Mouse (Mus musculus) MEL (cell line): ENCODE results near the gene Poc1b. TPM values are rescaled to one million over a fixed set of nuclear protein-coding genes. Genes with fewer than 3 reads are reported as not detected.

Experiments
- DNase-seq: peaks from one replicate; pipeline ENCODE4 v3.0.0; 2011; ENCODE audit warnings: low read depth, low spot score
- H3K27ac ChIP-seq: 2 replicates; pipeline ENCODE4 v1.5.1; 2012; ENCODE audit warnings: low read depth, mild to moderate bottlenecking, control low read depth, low read length, moderate library complexity; ENCODE audit not compliant: control insufficient read depth
- H3K27me3 ChIP-seq, 2 experiments: fragments of 150-350 bp in 1 of 2; sonication (generic) in 1 of 2; 2 replicates each; pipeline ENCODE4 v1.6.1; 2012; ENCODE audit warnings: low read length in 2 of 2, mild to moderate bottlenecking in 2 of 2, improper control_type of control experiment in 1 of 2, moderate library complexity in 1 of 2; ENCODE audit not compliant: insufficient read depth in 2 of 2, control insufficient read depth in 1 of 2
- H3K36me3 ChIP-seq, 2 experiments: 2 replicates each; pipeline ENCODE4 v1.6.1; 2012 to 2014; ENCODE audit warnings: low read length in 2 of 2, improper control_type of control experiment in 1 of 2, inconsistent platforms in 1 of 2, mild to moderate bottlenecking in 1 of 2; ENCODE audit not compliant: insufficient read depth in 2 of 2, control insufficient read depth in 1 of 2
- H3K4me1 ChIP-seq, 2 experiments: fragments of 150-350 bp in 1 of 2; sonication (generic) in 1 of 2; 2 replicates each; pipeline ENCODE4 v1.6.1; 2012; ENCODE audit warnings: low read length in 2 of 2, improper control_type of control experiment in 1 of 2, mild to moderate bottlenecking in 1 of 2; ENCODE audit not compliant: insufficient read depth in 2 of 2, control insufficient read depth in 1 of 2
- H3K4me3 ChIP-seq, 2 experiments: fragments of 150-350 bp in 1 of 2; sonication (generic) in 1 of 2; 2 replicates each; pipeline ENCODE4 v1.5.1; 2012; ENCODE audit warnings: low read depth in 2 of 2, low read length in 2 of 2, mild to moderate bottlenecking in 2 of 2, moderate library complexity in 2 of 2, control low read depth in 1 of 2, improper control_type of control experiment in 1 of 2; ENCODE audit not compliant: control insufficient read depth in 1 of 2, insufficient read depth in 1 of 2
- H3K79me2 ChIP-seq: 2 replicates; pipeline ENCODE4 v1.6.1; 2012; ENCODE audit warnings: mild to moderate bottlenecking, low read length, moderate library complexity; ENCODE audit not compliant: control insufficient read depth, poor library complexity, insufficient read depth
- H3K9ac ChIP-seq: 2 replicates; pipeline ENCODE4 v1.6.1; 2012; ENCODE audit warnings: low read depth, mild to moderate bottlenecking, control low read depth, low read length, moderate library complexity; ENCODE audit not compliant: control insufficient read depth, poor library complexity, severe bottlenecking
- H3K9me3 ChIP-seq: fragments of 150-350 bp; sonication (generic); replicated peaks from 2 replicates; pipeline ENCODE4 v1.6.1; 2012; ENCODE audit warnings: mild to moderate bottlenecking, low read length, improper control_type of control experiment, moderate library complexity; ENCODE audit not compliant: insufficient read depth
- BHLHE40 ChIP-seq: IDR thresholded peaks from 2 replicates; pipeline ENCODE4 v1.6.1; 2012; ENCODE audit warnings: low read depth, mild to moderate bottlenecking, inconsistent platforms, low read length, improper control_type of control experiment, borderline replicate concordance
- CHD1 ChIP-seq: IDR thresholded peaks from 2 replicates; pipeline ENCODE4 v1.6.1; 2012; ENCODE audit warnings: low read depth, mild to moderate bottlenecking, inconsistent platforms, low read length, improper control_type of control experiment
- CTCF ChIP-seq, 3 experiments: IDR thresholded peaks in 2 of 3; conservative IDR thresholded peaks in 1 of 3; 2 replicates each; pipeline ENCODE4 v1.5.1; 2011 to 2012; ENCODE audit warnings: low read length in 3 of 3, low read depth in 2 of 3, mild to moderate bottlenecking in 2 of 3, improper control_type of control experiment in 1 of 3, inconsistent platforms in 1 of 3, mixed read lengths in 1 of 3, moderate library complexity in 1 of 3; ENCODE audit not compliant: control insufficient read depth in 1 of 3, insufficient read depth in 1 of 3, poor library complexity in 1 of 3, severe bottlenecking in 1 of 3
- ELF1 ChIP-seq: IDR thresholded peaks from 2 replicates; pipeline ENCODE4 v1.6.1; 2014; ENCODE audit warnings: low read depth, mild to moderate bottlenecking, inconsistent platforms, low read length, improper control_type of control experiment, moderate library complexity
- EP300 ChIP-seq, 2 experiments: IDR thresholded peaks; 2 replicates each; pipeline ENCODE4 v1.6.1; 2011; ENCODE audit warnings: improper control_type of control experiment in 2 of 2, low read length in 2 of 2, low read depth in 1 of 2, mild to moderate bottlenecking in 1 of 2
- ETS1 ChIP-seq: IDR thresholded peaks from 2 replicates; pipeline ENCODE4 v1.6.1; 2012; ENCODE audit warnings: low read depth, mild to moderate bottlenecking, inconsistent platforms, low read length, improper control_type of control experiment, moderate library complexity
- GATA1 ChIP-seq: IDR thresholded peaks from 2 replicates; pipeline ENCODE4 v1.6.1; 2011; ENCODE audit warnings: low read depth, low read length, improper control_type of control experiment
- HCFC1 ChIP-seq: IDR thresholded peaks from 2 replicates; pipeline ENCODE4 v1.6.1; 2012; ENCODE audit warnings: low read depth, mild to moderate bottlenecking, inconsistent platforms, low read length, improper control_type of control experiment, moderate library complexity
- KAT2A ChIP-seq: conservative IDR thresholded peaks from 2 replicates; pipeline ENCODE4 v1.6.1; 2012; ENCODE audit warnings: low read depth, low read length, improper control_type of control experiment, inconsistent platforms
- MAFK ChIP-seq: IDR thresholded peaks from 2 replicates; pipeline ENCODE4 v1.6.1; 2011; ENCODE audit warnings: low read depth, mild to moderate bottlenecking, low read length, improper control_type of control experiment, borderline replicate concordance
- MAX ChIP-seq: IDR thresholded peaks from 2 replicates; pipeline ENCODE4 v1.6.1; 2011; ENCODE audit warnings: low read length, improper control_type of control experiment
- MAZ ChIP-seq: IDR thresholded peaks from 2 replicates; pipeline ENCODE4 v1.6.1; 2012; ENCODE audit warnings: low read depth, mild to moderate bottlenecking, inconsistent platforms, low read length, improper control_type of control experiment
- MXI1 ChIP-seq: IDR thresholded peaks from 2 replicates; pipeline ENCODE4 v1.6.1; 2011; ENCODE audit warnings: mild to moderate bottlenecking, low read depth, low read length, improper control_type of control experiment
- MYB ChIP-seq: IDR thresholded peaks from 2 replicates; pipeline ENCODE4 v1.6.1; 2011; ENCODE audit warnings: mild to moderate bottlenecking, low read depth, low read length, improper control_type of control experiment
- MYC ChIP-seq: IDR thresholded peaks from 2 replicates; pipeline ENCODE4 v1.6.1; 2011; ENCODE audit warnings: low read depth, mild to moderate bottlenecking, low read length, improper control_type of control experiment, moderate library complexity
- NELFE ChIP-seq: IDR thresholded peaks from 2 replicates; pipeline ENCODE4 v1.6.1; 2011; ENCODE audit warnings: low read depth, low read length, improper control_type of control experiment
- NRF1 ChIP-seq: IDR thresholded peaks from 2 replicates; pipeline ENCODE4 v1.6.1; 2014; ENCODE audit warnings: low read depth, mild to moderate bottlenecking, inconsistent platforms, low read length, improper control_type of control experiment, moderate library complexity; ENCODE audit not compliant: poor library complexity, insufficient read depth, severe bottlenecking
- POLR2A ChIP-seq, 2 experiments: IDR thresholded peaks; 2 replicates each; pipeline ENCODE4 v1.6.1; 2011 to 2012; ENCODE audit warnings: low read length in 2 of 2, mild to moderate bottlenecking in 2 of 2, control low read depth in 1 of 2, improper control_type of control experiment in 1 of 2, low read depth in 1 of 2, moderate library complexity in 1 of 2; ENCODE audit not compliant: control insufficient read depth in 1 of 2, insufficient read depth in 1 of 2, poor library complexity in 1 of 2
- POLR2AphosphoS2 ChIP-seq: IDR thresholded peaks from 2 replicates; pipeline ENCODE4 v1.6.1; 2011; ENCODE audit warnings: low read length, improper control_type of control experiment
- POLR2AphosphoS5 ChIP-seq: IDR thresholded peaks from 2 replicates; pipeline ENCODE4 v1.6.1; 2012; ENCODE audit warnings: low read depth, borderline replicate concordance, mild to moderate bottlenecking, inconsistent platforms, low read length, moderate library complexity, mixed read lengths
- RAD21 ChIP-seq: IDR thresholded peaks from 2 replicates; pipeline ENCODE4 v1.6.1; 2011; ENCODE audit warnings: mild to moderate bottlenecking, low read depth, low read length, improper control_type of control experiment
- RCOR1 ChIP-seq: IDR thresholded peaks from 2 replicates; pipeline ENCODE4 v1.6.1; 2012; ENCODE audit warnings: low read depth, mild to moderate bottlenecking, inconsistent platforms, low read length, improper control_type of control experiment
- SIN3A ChIP-seq: IDR thresholded peaks from 2 replicates; pipeline ENCODE4 v1.6.1; 2012; ENCODE audit warnings: low read length, improper control_type of control experiment, inconsistent platforms
- SMC3 ChIP-seq: IDR thresholded peaks from 2 replicates; pipeline ENCODE4 v1.6.1; 2011; ENCODE audit warnings: low read depth, low read length, improper control_type of control experiment
- TBP ChIP-seq: IDR thresholded peaks from 2 replicates; pipeline ENCODE4 v1.8.0; 2011; ENCODE audit warnings: low read depth, low read length, improper control_type of control experiment
- TCF12 ChIP-seq: IDR thresholded peaks from 2 replicates; pipeline ENCODE4 v1.6.1; 2014; ENCODE audit warnings: low read depth, mild to moderate bottlenecking, inconsistent platforms, low read length, improper control_type of control experiment, moderate library complexity
- UBTF ChIP-seq: IDR thresholded peaks from 2 replicates; pipeline ENCODE4 v1.6.1; 2012; ENCODE audit warnings: low read depth, mild to moderate bottlenecking, inconsistent platforms, low read length, improper control_type of control experiment, moderate library complexity, borderline replicate concordance; ENCODE audit not compliant: insufficient read depth
- USF1 ChIP-seq: IDR thresholded peaks from 2 replicates; pipeline ENCODE4 v1.6.1; 2014; ENCODE audit warnings: low read depth, mild to moderate bottlenecking, inconsistent platforms, low read length, improper control_type of control experiment, moderate library complexity
- USF2 ChIP-seq, 2 experiments: IDR thresholded peaks; 2 replicates each; pipeline ENCODE4 v1.6.1; 2011 to 2012; ENCODE audit warnings: improper control_type of control experiment in 2 of 2, low read length in 2 of 2, borderline replicate concordance in 1 of 2, inconsistent platforms in 1 of 2, low read depth in 1 of 2, mild to moderate bottlenecking in 1 of 2; ENCODE audit not compliant: insufficient read depth in 1 of 2
- ZMIZ1 ChIP-seq: IDR thresholded peaks from 2 replicates; pipeline ENCODE4 v1.6.1; 2012; ENCODE audit warnings: low read depth, mild to moderate bottlenecking, inconsistent platforms, low read length, improper control_type of control experiment, moderate library complexity
- polyA plus RNA-seq, 2 experiments: library from polyadenylated mRNA; stranded (reverse) in 1 of 2; unstranded in 1 of 2; fragments of >175 nt in 1 of 2; fragments of >200 nt in 1 of 2; gene quantifications; 2 replicates each; pipeline versions ENCODE4 v1.2.1 to v1.2.4; 2012; ENCODE audit warnings: low replicate concordance in 2 of 2, low read depth in 1 of 2; ENCODE audit not compliant: insufficient read length in 2 of 2, insufficient read depth in 1 of 2, missing spikeins in 1 of 2
- total RNA-seq: library from RNA; depleted of rRNA; stranded (reverse); fragments of 300-350 nt; gene quantifications from 2 replicates; pipeline ENCODE4 v1.2.3, GENCODE M21; 2012; rRNA removed

The Poc1b gene
- total RNA-seq (3.3 and 5.5 TPM in 2 replicates), polyA plus RNA-seq (10 to 100 TPM in 1 of 2 experiments, not detected in 1; 15.3 TPM)

DNA sequence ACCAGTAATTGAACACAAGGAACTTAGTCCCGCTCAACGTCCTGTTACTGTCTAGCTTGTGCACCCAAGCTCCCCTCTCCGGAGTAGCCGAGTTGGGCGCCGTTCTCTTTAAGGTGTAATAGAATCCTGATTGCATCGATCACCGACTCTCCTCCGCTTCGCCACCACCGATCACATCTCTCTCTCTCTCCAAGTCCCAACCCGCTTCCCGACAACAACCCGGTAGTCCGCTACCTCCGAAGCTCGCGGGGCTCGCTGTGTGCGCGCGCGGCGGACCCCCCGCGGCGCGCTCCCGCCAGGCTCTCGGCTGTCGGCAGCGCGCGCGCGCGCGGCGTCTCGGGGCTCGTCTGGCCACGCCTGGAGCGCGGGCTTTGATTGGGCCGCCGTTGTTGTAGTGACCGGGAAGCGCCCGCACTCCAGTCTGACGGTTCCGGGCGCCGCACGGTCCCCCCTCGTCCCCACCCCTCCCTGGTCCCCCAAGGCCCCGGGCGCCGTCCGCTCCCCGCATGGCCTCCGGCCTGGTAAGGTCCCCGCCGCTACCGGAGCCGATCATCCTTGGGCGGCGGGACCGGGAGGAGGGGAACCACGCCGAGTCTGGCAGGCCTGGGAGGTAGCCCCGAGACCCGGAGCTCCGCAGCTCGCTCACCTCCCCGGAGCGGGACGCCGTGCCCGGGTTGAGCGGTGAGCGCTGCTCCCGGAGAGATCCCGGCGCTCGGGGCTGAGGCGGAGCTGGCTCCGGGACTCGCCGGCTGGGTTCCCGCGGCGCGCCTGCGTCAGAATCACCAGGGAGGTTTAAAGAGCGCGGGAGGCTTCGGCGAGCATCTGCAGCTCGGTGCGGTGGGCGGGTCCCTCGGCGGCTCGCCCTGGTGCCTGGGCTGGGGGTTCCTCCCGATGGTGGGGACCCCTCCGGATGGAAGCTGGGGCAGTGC lies at the start of gene Poc1b:
TSS of gene Poc1b (plus strand) at position 334 of the 929 bp plus-strand sequence.
- H3K4me3 ChIP-seq: peak within 1 kb of the TSS; percentile 78 to 87
- peak within 1 kb of the TSS; percentile 95 for H3K27ac ChIP-seq
- no peaks in the 10 kb centered on the region for H3K9me3 ChIP-seq
- TF ChIP-seq MAX (no peak; the same call in 1 of the 2 replicates), ETS1 (no peak), RAD21 (no peak), RCOR1 (no peak), UBTF (no peak), NRF1 (peak; percentile 55), ZMIZ1 (no peak), BHLHE40 (no peak), MYC (no peak; the same call in 1 of the 2 replicates), MAFK (no peak), HCFC1 (peak; percentile 77), SIN3A (peak; percentile 69), ELF1 (peak; percentile 45; the same call in 1 of the 2 replicates), EP300 (IDR thresholded peaks at IDR 0.05; ENCODE audit: low read depth in 1 of 2, low read length in 2 of 2) (no peak), TBP (0 out of 2 replicates have a peak, but pooled peaks have one; percentile 29), USF1 (no peak), CHD1 (no peak), KAT2A (no peak; the same call in 1 of the 2 replicates), TCF12 (no peak), SMC3 (no peak), MYB (no peak), NELFE (peak; percentile 42; the same call in 1 of the 2 replicates), CTCF (IDR thresholded peaks at IDR 0.05 in 2 of 3, conservative IDR thresholded peaks at IDR 0.05 in 1 of 3; ENCODE audit: control insufficient read depth in 1 of 3, insufficient read depth in 1 of 3, low read depth in 2 of 3, low read length in 3 of 3, poor library complexity in 1 of 3, severe bottlenecking in 1 of 3) (no peak), USF2 (IDR thresholded peaks at IDR 0.05; ENCODE audit: borderline replicate concordance in 1 of 2, insufficient read depth in 1 of 2, low read depth in 1 of 2, low read length in 2 of 2) (no peak), POLR2AphosphoS5 (no peak), MXI1 (peak; percentile 12), GATA1 (no peak), MAZ (no peak), POLR2A (IDR thresholded peaks at IDR 0.05; ENCODE audit: control insufficient read depth in 1 of 2, insufficient read depth in 1 of 2, low read depth in 1 of 2, low read length in 2 of 2, poor library complexity in 1 of 2) (peak in 1 of 2 experiments; percentile 53; a peak in 1 of 4 replicates), POLR2AphosphoS2 (no peak)
- peaks cover 13% of the 10 kb centered on the region for H3K79me2 ChIP-seq
- H3K4me1 ChIP-seq: peaks cover 0 to 4% of the 10 kb centered on the region in 2 experiments; a peak in 1 of 4 replicates
- peak; percentile 85 for DNase-seq
- H3K27me3 ChIP-seq: no peaks in the 10 kb centered on the region
- H3K36me3 ChIP-seq: no peaks in the 10 kb centered on the region; a peak in 1 of 4 replicates
- H3K9ac ChIP-seq: peak within 1 kb of the TSS; percentile 88
